Mouse (Mus musculus) cerebellum, adult 2 months (tissue): ENCODE measurements at regions not wholly inside any gene's neighbourhood (a gene's known extent, or its start where the extent isn't known, plus 50 kb on each side); places are given as distances from the start of the nearest gene placed in this dataset.

Source experiments
- CTCF ChIP-seq: fragments of 200-500 bp; IDR thresholded peaks from 2 replicates; pipeline ENCODE4 v1.5.1; 2011; ENCODE audit warnings: low read depth, mild to moderate bottlenecking, control low read depth, low read length, moderate library complexity, borderline replicate concordance; ENCODE audit not compliant: insufficient read depth
- POLR2A ChIP-seq: fragments of 200-500 bp; IDR thresholded peaks from 2 replicates; pipeline ENCODE4 v1.6.1; 2011; ENCODE audit warnings: low read length, control low read depth, borderline replicate concordance; ENCODE audit not compliant: insufficient read depth

GRCm38 (mm10) chrX:75928903-75929302, 53.9 kb upstream of the Pls3 start:
- TF ChIP-seq POLR2A (no peak), CTCF (no peak)
